Mouse (Mus musculus) bone marrow, adult 2 months (tissue): ENCODE data around the gene Zcchc24.

Source experiments
- CTCF ChIP-seq: fragments of 200-500 bp; IDR thresholded peaks from 2 replicates; pipeline ENCODE4 v1.5.1; 2011; ENCODE audit warnings: low read length, control low read depth; ENCODE audit not compliant: control insufficient read depth, insufficient read depth
- POLR2A ChIP-seq: fragments of 200-500 bp; IDR thresholded peaks from 2 replicates; pipeline ENCODE4 v1.6.1; 2011; ENCODE audit warnings: low read depth, mild to moderate bottlenecking, control low read depth, low read length, borderline replicate concordance; ENCODE audit not compliant: control insufficient read depth

GRCm38 (mm10) chr14:25725690-25726089, 43.1 kb downstream of the Zcchc24 start:
- TF ChIP-seq CTCF: no peak
- no peak for TF ChIP-seq POLR2A
